Mouse (Mus musculus) limb, embryonic 15.5 days (tissue): ENCODE measurements around the gene Nisch. TPM values are rescaled to one million over a fixed set of nuclear protein-coding genes. Genes with fewer than 3 reads are reported as not detected.

Source experiments
- ATAC-seq: fragments of 200-750 bp; cut with Nextera tagmentation; 2 replicates; pipeline ENCODE4 v1.8.0; 2017; ENCODE audit warnings: low read depth, moderate TSS enrichment; ENCODE audit not compliant: insufficient number of reproducible peaks, low FRiP score, low TSS enrichment
- H3K27ac ChIP-seq: fragments of 300-500 bp; sonication (generic); 2 replicates; pipeline ENCODE4 v1.5.1; 2015; ENCODE audit warnings: moderate library complexity, mild to moderate bottlenecking, inconsistent platforms
- H3K27me3 ChIP-seq: fragments of 300-500 bp; sonication (generic); 2 replicates; pipeline ENCODE4 v1.6.1; 2015; ENCODE audit warnings: inconsistent platforms
- H3K36me3 ChIP-seq: fragments of 300-500 bp; sonication (generic); 2 replicates; pipeline ENCODE4 v1.6.1; 2015; ENCODE audit warnings: inconsistent platforms
- H3K4me1 ChIP-seq: fragments of 300-500 bp; sonication (generic); 2 replicates; pipeline ENCODE4 v1.6.1; 2015; ENCODE audit warnings: inconsistent platforms
- H3K4me2 ChIP-seq: fragments of 300-500 bp; sonication (generic); 2 replicates; pipeline ENCODE4 v1.6.1; 2015; ENCODE audit warnings: mild to moderate bottlenecking, inconsistent platforms
- H3K4me3 ChIP-seq: fragments of 300-500 bp; sonication (generic); 2 replicates; pipeline ENCODE4 v1.5.1; 2015; ENCODE audit warnings: mild to moderate bottlenecking, inconsistent platforms
- H3K9ac ChIP-seq: fragments of 300-500 bp; sonication (generic); 2 replicates; pipeline ENCODE4 v1.6.1; 2015; ENCODE audit warnings: inconsistent platforms
- H3K9me3 ChIP-seq: fragments of 300-500 bp; sonication (generic); 2 replicates; pipeline ENCODE4 v1.6.1; 2016; ENCODE audit warnings: inconsistent platforms
- WGBS: fragments of 180-500 bp; shearing (Covaris S2); methylation state at CpG from one replicate; pipeline ENCODE4 v1.1.7; 2015; 5-methylcytosine and 5-hydroxymethylcytosine counted together
- polyA plus RNA-seq: library from polyadenylated mRNA; unstranded; fragments of >200 nt; fragmentation: Nextera tagmentation; extraction: Ambion mirVana; gene quantifications from 2 replicates; pipeline ENCODE4 v1.2.1, GENCODE M21; 2015

The Nisch gene
- polyA plus RNA-seq, 1 experiment from 2014 or later, result 336 TPM

GRCm38 (mm10) chr14:31132491-31132975 lies 84.2 kb downstream of the Nisch start:
- Histone ChIP-seq H3K4me2 (peak overlapping the region; percentile 57), H3K4me3 (peak overlapping the region; percentile 60), H3K4me1 (peaks cover 47% of the 10 kb centered on the region), H3K9me3 (no peaks in the 10 kb centered on the region), H3K27me3 (no peaks in the 10 kb centered on the region), H3K36me3 (peaks cover 29% of the 10 kb centered on the region), H3K27ac (peak overlapping the region; percentile 87), H3K9ac (0 out of 2 replicates have a peak overlapping the region, but pooled peaks have one; percentile 12)
- ATAC-seq, result no peak
- 75% methylated on average over 7 of the region's 7 CpGs for WGBS

DNA sequence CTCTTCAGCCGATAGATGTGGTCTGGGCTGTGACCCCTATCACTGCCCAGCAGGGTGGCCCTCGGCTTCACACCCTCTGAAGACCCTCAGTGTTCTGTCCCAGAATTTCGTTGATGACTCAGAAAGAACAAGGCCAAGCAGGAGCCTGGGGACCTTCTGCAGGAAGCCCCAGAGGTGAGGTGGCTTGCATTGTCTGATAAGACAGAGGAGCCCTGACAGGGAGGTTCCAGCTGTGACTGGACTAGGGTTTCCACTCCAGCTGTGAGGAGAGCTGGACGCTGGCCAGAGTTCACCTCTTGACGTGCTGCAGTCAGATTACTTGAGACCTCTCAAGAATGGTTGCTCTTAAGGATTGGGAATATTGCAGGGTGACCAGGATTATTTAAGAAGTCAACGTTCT lies 84.7 kb downstream of the Nisch start:
- no peaks in the 10 kb centered on the region for H3K9me3 ChIP-seq
- H3K27ac ChIP-seq, result peak overlapping the region; percentile 87; the same call in 1 of the 2 replicates

GRCm38 (mm10) chr14:31131272-31131821 lies 85.4 kb downstream of the Nisch start:
- no peaks in the 10 kb centered on the region for H3K27me3 ChIP-seq
- peak overlapping the region; percentile 60 for H3K4me3 ChIP-seq
- peak overlapping the region; percentile 57 for H3K4me2 ChIP-seq
- H3K27ac ChIP-seq, result peak overlapping the region; percentile 90
- H3K36me3 ChIP-seq, result peaks cover 19% of the 10 kb centered on the region
- H3K4me1 ChIP-seq, result peaks cover 58% of the 10 kb centered on the region
- ATAC-seq, result no peak
- WGBS, result under 1% methylated on average over 43 of the region's 43 CpGs
- no peaks in the 10 kb centered on the region for H3K9me3 ChIP-seq
- peak overlapping the region; percentile 73 for H3K9ac ChIP-seq

More for the DNA sequence above, 84.7 kb downstream of the Nisch start:
- Histone ChIP-seq H3K4me3 (peak overlapping the region; percentile 60), H3K4me1 (peaks cover 52% of the 10 kb centered on the region), H3K27me3 (no peaks in the 10 kb centered on the region), H3K9ac (peak overlapping the region; percentile 73), H3K36me3 (peaks cover 24% of the 10 kb centered on the region), H3K4me2 (peak overlapping the region; percentile 57)
- WGBS, result 8% methylated on average over 6 of the region's 6 CpGs
- ATAC-seq, result no peak

- peaks cover 11% of the 10 kb centered on the region for H3K36me3 ChIP-seq
- H3K4me3 ChIP-seq, result peak within 1 kb of the TSS; percentile 60
- H3K9me3 ChIP-seq, result no peaks in the 10 kb centered on the region
- peak within 1 kb of the TSS; percentile 73 for H3K9ac ChIP-seq
- peak; percentile 76 for ATAC-seq
- H3K4me2 ChIP-seq, result peak within 1 kb of the TSS; percentile 57
- peak within 1 kb of the TSS; percentile 90 for H3K27ac ChIP-seq
- peaks cover 63% of the 10 kb centered on the region for H3K4me1 ChIP-seq
- WGBS, result 4% methylated on average over 58 of the region's 63 CpGs
- no peaks in the 10 kb centered on the region for H3K27me3 ChIP-seq
Measured at GRCm38 (mm10) chr14:31130236-31131220, 86.2 kb downstream of the Nisch start, which contains the start of gene Nt5dc2. TSS of gene Nt5dc2 (plus strand) at chr14:31131053.

DNA sequence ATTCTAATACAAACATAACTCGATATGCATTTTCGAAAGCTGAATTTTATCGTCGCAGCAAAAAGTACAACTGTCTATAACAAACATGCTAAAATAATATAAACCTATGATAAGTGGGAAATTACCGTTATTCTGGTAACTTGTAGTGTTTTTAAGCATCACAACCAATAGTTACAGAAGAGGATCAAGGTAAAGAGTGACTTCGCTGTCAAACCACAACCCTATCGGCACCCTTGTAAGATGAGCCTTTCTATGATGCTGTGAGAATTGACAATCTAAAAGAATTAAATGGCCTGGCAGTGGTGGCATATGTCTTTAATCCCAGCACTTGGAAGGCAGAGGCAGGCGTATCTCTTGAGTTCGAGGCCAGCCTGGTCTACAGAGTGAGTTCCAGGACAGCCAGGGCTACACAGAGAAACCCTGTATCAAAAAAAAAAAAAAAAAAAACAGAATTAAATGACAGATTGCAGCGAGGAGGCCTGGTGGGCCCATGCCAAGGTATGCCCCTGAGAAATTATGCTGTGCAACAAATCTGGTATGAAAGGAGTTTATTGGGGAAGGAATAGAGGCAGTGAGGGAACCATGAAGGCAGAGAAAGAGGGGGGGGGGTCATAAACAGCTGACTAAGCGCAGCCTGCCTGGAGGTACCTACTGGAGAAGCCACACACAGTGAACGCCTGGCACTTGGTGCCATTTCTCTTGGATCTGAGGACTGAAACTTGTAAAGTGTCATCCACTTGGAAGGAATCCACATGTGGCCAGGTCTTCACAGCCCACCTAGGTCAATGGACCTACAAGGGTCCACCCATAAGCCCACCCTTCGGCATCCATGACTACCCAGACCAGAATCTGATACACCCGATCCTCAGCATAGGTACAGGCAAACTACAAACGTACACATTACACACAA lies 87.2 kb downstream of the Nisch start:
- H3K27ac ChIP-seq, result peak overlapping the region; percentile 90
- H3K9me3 ChIP-seq, result no peaks in the 10 kb centered on the region
- WGBS, result 63% methylated on average over 15 of the region's 15 CpGs
- peaks cover 67% of the 10 kb centered on the region for H3K4me1 ChIP-seq
- peak overlapping the region; percentile 66 for H3K4me3 ChIP-seq
- peaks cover 2% of the 10 kb centered on the region; the same call in 1 of the 2 replicates for H3K36me3 ChIP-seq
- H3K27me3 ChIP-seq, result no peaks in the 10 kb centered on the region
- no peak for ATAC-seq
- H3K4me2 ChIP-seq, result peak overlapping the region; percentile 69
- no peak overlapping the region for H3K9ac ChIP-seq

GRCm38 (mm10) chr14:31128826-31129219 lies 87.9 kb downstream of the Nisch start, which contains the start of gene Smim4:
TSS of gene Smim4 (minus strand) at chr14:31128956.
- peak; percentile 95 for ATAC-seq
- Histone ChIP-seq H3K4me3 (peak within 1 kb of the TSS; percentile 66), H3K4me2 (peak within 1 kb of the TSS; percentile 69), H3K4me1 (peaks cover 60% of the 10 kb centered on the region), H3K27me3 (no peaks in the 10 kb centered on the region), H3K36me3 (peaks cover 3% of the 10 kb centered on the region), H3K27ac (peak within 1 kb of the TSS; percentile 90), H3K9ac (peak within 1 kb of the TSS; percentile 67), H3K9me3 (no peaks in the 10 kb centered on the region)
- WGBS, result under 1% methylated on average over 33 of the region's 33 CpGs

DNA sequence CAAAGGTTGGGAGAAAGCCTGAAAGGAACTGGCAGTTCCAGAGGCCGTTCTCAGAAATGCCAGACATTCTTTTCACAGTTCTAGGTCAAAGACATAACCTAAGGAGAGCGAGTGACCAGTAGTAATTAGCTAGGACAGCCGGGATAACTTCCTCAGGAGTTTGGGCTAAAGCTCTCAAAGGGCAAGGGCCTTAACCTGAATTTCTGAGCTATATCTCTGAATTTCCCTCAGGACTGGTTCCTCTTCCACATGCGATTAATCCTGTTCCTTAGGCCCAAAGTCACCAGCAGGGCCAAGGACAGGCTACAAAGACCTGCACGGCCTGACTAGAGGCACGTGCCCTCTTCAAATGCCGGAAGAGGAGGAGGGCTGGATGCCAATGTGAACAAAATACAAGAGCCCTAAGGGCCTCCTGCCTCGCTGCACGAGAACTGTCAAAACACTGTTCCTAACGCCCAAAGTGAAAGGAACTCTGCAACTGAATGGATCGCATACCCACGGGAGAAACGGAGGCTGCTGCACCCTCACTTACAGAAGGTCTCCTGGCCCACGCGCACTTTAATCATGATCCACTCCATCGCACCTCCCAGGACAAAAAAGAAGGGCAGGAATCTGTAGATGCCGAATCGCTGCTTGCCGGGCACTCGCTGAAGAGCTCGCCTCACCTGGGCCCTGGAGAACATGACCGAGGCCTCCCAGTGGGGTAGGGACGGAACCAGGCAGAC lies 88.5 kb downstream of the Nisch start:
- Histone ChIP-seq H3K9me3 (no peaks in the 10 kb centered on the region), H3K4me3 (peak overlapping the region; percentile 66), H3K9ac (peak overlapping the region; percentile 67), H3K36me3 (peaks cover 9% of the 10 kb centered on the region), H3K27ac (peak overlapping the region; percentile 84), H3K27me3 (no peaks in the 10 kb centered on the region), H3K4me1 (peaks cover 55% of the 10 kb centered on the region), H3K4me2 (peak overlapping the region; percentile 69)
- under 1% methylated on average over 23 of the region's 23 CpGs for WGBS
- no peak for ATAC-seq

GRCm38 (mm10) chr14:31126826-31127225 lies 89.9 kb downstream of the Nisch start:
- H3K9ac ChIP-seq, result no peak overlapping the region

GRCm38 (mm10) chr14:31125106-31126075 lies 91.4 kb downstream of the Nisch start:
- WGBS, result 40% methylated on average over 9 of the region's 9 CpGs
- peaks cover 16% of the 10 kb centered on the region for H3K36me3 ChIP-seq

More at GRCm38 (mm10) chr14:31126826-31127225, 89.9 kb downstream of the Nisch start:
- no peak for ATAC-seq
- Histone ChIP-seq H3K36me3 (peaks cover 12% of the 10 kb centered on the region), H3K4me2 (0 out of 2 replicates have a peak overlapping the region, but pooled peaks have one; percentile 3), H3K27me3 (no peaks in the 10 kb centered on the region), H3K4me1 (peaks cover 40% of the 10 kb centered on the region), H3K9me3 (no peaks in the 10 kb centered on the region), H3K4me3 (no peak overlapping the region), H3K27ac (no peak overlapping the region)
- 93% methylated on average over 8 of the region's 8 CpGs for WGBS

More at GRCm38 (mm10) chr14:31125106-31126075, 91.4 kb downstream of the Nisch start:
- no peaks in the 10 kb centered on the region for H3K27me3 ChIP-seq
- no peak overlapping the region for H3K4me3 ChIP-seq
- H3K4me2 ChIP-seq, result 0 out of 2 replicates have a peak overlapping the region, but pooled peaks have one; percentile 15
- peaks cover 35% of the 10 kb centered on the region for H3K4me1 ChIP-seq
- H3K9me3 ChIP-seq, result no peaks in the 10 kb centered on the region
- peak overlapping the region; percentile 78 for H3K27ac ChIP-seq
- no peak for ATAC-seq
- H3K9ac ChIP-seq, result no peak overlapping the region
